Mouse (Mus musculus): ENCODE data around the gene Hdac10.

Gene Hdac10

GRCm38 (mm10) chr15:89074613-89075477, 53.7 kb downstream of the Hdac10 start, which contains the start of gene Trabd:
Trabd (plus strand) TSS chr15:89075124.
- peak in 1 of 2 experiments; percentile 55 for DNase-seq

GRCm38 (mm10) chr15:89073993-89074603, 54.4 kb downstream of the Hdac10 start:
- no peak for DNase-seq
